Mouse (Mus musculus): ENCODE results near the gene Tsga10. TPM values are rescaled to one million over a fixed set of nuclear protein-coding genes. Genes with fewer than 3 reads are reported as not detected.
A peak's percentile ranks its signal among the peaks of the same experiment; 100 is the strongest.
"Not testable (repeated sequence)": the region's sequence is repeated elsewhere in the genome, so short reads cannot be mapped to it uniquely, and the experiment has no call there.

Gene Tsga10
- polyA plus RNA-seq, 1 experiment from 2014 or later: 1.0 TPM

DNA sequence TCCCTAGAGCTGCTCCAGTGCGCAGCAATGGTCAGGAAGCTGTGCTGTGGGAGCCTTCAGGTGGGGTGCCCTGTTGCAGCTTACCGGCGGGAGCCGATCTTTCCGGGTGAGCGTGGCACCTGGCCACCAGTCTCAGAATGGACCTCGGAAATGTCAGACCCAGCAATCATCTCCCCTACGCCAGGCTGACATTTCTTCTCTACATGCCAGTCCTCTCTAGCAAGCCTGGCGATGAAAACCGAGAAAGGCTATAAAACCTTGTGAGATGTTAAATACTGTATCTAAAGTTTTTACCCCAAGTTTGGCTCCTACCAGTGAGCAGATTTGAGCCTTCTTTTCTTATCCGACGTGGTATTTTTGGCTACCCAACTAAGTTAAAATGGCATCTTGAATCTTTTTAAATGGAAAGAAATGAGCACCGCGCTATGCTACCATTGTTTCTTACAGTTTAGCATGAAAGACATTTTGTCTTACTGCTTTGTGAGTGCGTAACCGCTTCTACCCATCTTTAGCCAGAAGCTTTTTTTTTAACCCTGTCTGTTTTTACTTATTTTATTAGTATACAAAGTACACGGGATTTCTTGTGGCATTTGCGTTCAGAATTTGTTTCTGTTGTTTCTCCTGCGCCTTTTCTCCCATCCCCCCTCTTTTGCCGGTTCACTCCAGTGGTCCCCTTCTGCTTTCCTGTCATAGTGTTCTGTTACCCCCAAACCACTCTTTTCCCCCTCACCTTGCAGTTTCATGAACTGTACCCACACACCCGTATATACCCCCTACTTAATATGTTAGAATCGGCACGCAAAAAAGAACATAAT lies 621 bp downstream of the Tsga10 start:
- peak overlapping the region; percentile 91 for H3K4me2 ChIP-seq (ENCODE audit: low read depth, low read length)
- H3K27ac ChIP-seq (ENCODE audit: low read depth): peak overlapping the region; percentile 78
- H3K9me3 ChIP-seq (ENCODE audit: low read length): no peaks in the 10 kb centered on the region
- peaks cover 7% of the 10 kb centered on the region for H3K4me1 ChIP-seq (ENCODE audit: insufficient read depth)
- no peaks in the 10 kb centered on the region for H3K36me3 ChIP-seq (replicated peaks; ENCODE audit: insufficient read depth, low read length)
- peak overlapping the region; percentile 75 for H3K9ac ChIP-seq (replicated peaks)
- H3K4me3 ChIP-seq (ENCODE audit: low read depth, low read length): peak overlapping the region; percentile 67
- DNase-seq: no peak
- 10% methylated on average over 23 of the region's 23 CpGs for WGBS (ENCODE audit: insufficient replicate concordance)
- no peaks in the 10 kb centered on the region for H3K27me3 ChIP-seq (ENCODE audit: insufficient read depth, low read length)
- ATAC-seq: no peak
- TF ChIP-seq CTCF (IDR thresholded peaks at IDR 0.05; ENCODE audit: low read depth): no peak
- TF ChIP-seq EP300 (IDR thresholded peaks at IDR 0.05; ENCODE audit: low read depth): no peak

DNA sequence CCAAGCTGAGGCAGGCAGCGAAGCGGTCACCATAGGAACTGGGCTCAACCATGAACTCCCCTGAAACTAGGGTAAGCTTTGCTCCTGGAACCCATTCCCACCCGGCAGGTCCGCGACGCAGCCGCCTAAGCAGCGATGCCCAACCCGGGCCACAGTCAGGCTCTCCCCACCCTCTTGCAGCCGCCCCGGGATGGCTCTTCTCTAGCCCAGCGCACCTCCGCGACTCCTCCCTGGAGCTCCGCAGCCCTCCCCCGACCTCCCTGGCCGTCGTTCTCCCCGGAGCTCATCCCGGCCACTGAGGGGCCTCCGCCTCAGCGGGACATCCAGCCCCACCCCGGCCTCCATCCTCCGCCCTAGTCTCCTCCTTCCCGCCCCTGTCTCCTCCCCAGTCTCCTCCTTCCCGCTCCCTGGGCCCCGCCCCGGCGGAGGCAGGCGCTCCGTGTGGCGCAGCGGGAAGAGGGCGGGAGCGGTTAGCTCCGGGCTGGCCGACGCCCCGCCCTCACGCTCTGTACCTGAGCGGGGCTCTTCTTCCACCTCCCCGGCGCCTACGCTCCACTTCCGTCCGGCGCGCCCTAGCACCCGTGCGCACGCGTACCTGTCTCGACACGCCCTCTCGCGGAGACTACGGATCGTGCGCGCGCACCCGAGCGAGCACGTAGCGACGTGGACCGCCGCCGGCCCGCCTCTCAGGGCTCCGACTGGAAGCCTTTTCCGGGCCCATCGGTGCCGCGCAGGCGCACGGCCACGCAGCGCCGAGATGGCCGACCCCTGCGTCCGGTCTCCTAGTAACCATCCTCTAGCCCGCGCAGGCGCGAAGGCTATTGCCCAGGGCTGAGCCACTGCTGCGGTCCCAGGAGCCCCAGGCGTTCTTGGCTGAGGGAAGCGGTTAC lies 1.5 kb downstream of the Tsga10 start:
- no peak for TF ChIP-seq EP300 (IDR thresholded peaks at IDR 0.05; ENCODE audit: low read depth)
- peak; percentile 69 for TF ChIP-seq CTCF (IDR thresholded peaks at IDR 0.05; ENCODE audit: low read depth)
- under 1% methylated on average over 85 of the region's 90 CpGs for WGBS (ENCODE audit: insufficient replicate concordance)
- Histone ChIP-seq H3K4me3 (ENCODE audit: low read depth, low read length) (peak overlapping the region; percentile 67), H3K4me1 (ENCODE audit: insufficient read depth) (peaks cover 7% of the 10 kb centered on the region), H3K36me3 (replicated peaks; ENCODE audit: insufficient read depth, low read length) (no peaks in the 10 kb centered on the region), H3K9ac (replicated peaks) (peak overlapping the region; percentile 75), H3K4me2 (ENCODE audit: low read depth, low read length) (peak overlapping the region; percentile 91), H3K9me3 (ENCODE audit: low read length) (no peaks in the 10 kb centered on the region), H3K27me3 (ENCODE audit: insufficient read depth, low read length) (no peaks in the 10 kb centered on the region), H3K27ac (ENCODE audit: low read depth) (peak overlapping the region; percentile 78)
- DNase-seq: peak; percentile 100
- peak; percentile 96 for ATAC-seq

DNA sequence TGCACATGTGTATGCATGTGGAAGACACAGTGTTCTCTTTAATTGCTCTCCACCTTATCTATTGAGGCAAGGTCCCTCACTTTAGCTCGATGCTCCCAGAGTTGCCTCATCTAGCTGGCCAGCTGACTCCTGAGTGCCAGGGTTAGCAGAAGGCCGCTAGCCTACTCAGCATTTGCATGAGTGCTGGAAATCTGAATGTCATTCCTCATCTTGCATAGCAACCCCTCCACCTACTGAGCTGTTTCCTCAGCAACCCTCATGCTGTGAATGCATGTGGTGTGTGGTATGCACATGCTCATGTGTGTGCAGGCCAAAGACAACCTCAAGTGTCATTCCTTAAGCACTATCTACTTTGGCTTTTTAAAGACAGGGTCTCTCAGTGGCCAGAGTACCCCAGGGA lies 15.5 kb downstream of the Tsga10 start:
- no peak for TF ChIP-seq EP300 (IDR thresholded peaks at IDR 0.05; ENCODE audit: low read depth)
- TF ChIP-seq CTCF (IDR thresholded peaks at IDR 0.05; ENCODE audit: low read depth): no peak
- Histone ChIP-seq H3K4me1 (ENCODE audit: insufficient read depth) (no peaks in the 10 kb centered on the region), H3K4me2 (ENCODE audit: low read depth, low read length) (no peak overlapping the region), H3K4me3 (ENCODE audit: low read depth, low read length) (no peak overlapping the region), H3K27me3 (ENCODE audit: insufficient read depth, low read length) (no peaks in the 10 kb centered on the region), H3K9ac (replicated peaks) (no peak overlapping the region), H3K36me3 (replicated peaks; ENCODE audit: insufficient read depth, low read length) (no peaks in the 10 kb centered on the region), H3K9me3 (ENCODE audit: low read length) (no peaks in the 10 kb centered on the region), H3K27ac (ENCODE audit: low read depth) (no peak overlapping the region)
- ATAC-seq (no peak), DNase-seq (no peak)
- WGBS (ENCODE audit: insufficient replicate concordance): 54% methylated on average over 2 of the region's 2 CpGs

DNA sequence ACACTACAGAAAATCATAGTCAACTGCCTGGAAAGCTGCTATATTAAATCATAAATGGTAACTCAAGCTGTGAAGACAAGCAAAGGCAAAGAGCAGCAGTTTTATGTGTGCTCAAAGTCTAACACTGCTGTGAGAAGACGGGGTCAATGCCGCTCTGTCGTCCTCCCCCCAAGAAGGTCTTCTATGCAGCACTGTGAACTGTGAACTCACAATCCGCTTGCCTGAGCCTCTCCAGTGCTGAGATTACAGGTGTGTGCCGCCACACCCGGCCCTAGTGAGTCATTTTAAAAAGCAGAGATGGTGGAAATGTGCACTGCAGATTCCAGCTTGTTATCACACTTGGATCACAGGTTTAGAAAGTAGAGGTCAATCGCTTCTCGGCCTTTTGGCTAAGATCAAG lies 19.4 kb downstream of the Tsga10 start:
- Histone ChIP-seq H3K4me3 (ENCODE audit: low read depth, low read length) (no peak overlapping the region), H3K9ac (replicated peaks) (no peak overlapping the region), H3K27ac (ENCODE audit: low read depth) (no peak overlapping the region), H3K27me3 (ENCODE audit: insufficient read depth, low read length) (no peaks in the 10 kb centered on the region), H3K4me1 (ENCODE audit: insufficient read depth) (no peaks in the 10 kb centered on the region), H3K9me3 (ENCODE audit: low read length) (no peaks in the 10 kb centered on the region), H3K4me2 (ENCODE audit: low read depth, low read length) (no peak overlapping the region), H3K36me3 (replicated peaks; ENCODE audit: insufficient read depth, low read length) (no peaks in the 10 kb centered on the region)
- WGBS (ENCODE audit: insufficient replicate concordance): 76% methylated on average over 8 of the region's 8 CpGs
- ATAC-seq (no peak), DNase-seq (no peak)
- TF ChIP-seq EP300 (IDR thresholded peaks at IDR 0.05; ENCODE audit: low read depth) (no peak), CTCF (IDR thresholded peaks at IDR 0.05; ENCODE audit: low read depth) (no peak)

DNA sequence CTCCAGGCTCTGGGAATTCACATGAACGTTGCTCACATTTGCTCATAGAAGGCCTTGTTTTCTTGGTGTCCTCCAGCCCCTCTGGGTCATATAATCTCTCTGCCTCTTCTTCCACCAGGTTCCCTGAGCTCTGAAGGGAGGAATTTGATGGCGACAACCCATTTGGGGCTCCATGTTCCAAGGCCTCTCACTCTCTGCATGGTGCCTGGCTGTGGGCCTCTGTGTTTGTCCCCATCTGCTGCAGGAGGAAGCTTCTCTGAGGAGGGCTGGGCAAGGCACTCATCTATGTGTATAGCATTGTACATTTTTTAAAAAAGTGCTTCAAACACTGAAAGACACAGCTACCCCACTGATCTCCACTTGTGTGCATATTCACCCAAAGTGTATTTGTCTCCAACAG lies 34.5 kb downstream of the Tsga10 start:
- H3K9ac ChIP-seq (replicated peaks): no peak overlapping the region
- DNase-seq (no peak), ATAC-seq (no peak)
- no peaks in the 10 kb centered on the region for H3K36me3 ChIP-seq (replicated peaks; ENCODE audit: insufficient read depth, low read length)
- no peak overlapping the region for H3K4me2 ChIP-seq (ENCODE audit: low read depth, low read length)
- no peaks in the 10 kb centered on the region for H3K9me3 ChIP-seq (ENCODE audit: low read length)
- no peaks in the 10 kb centered on the region for H3K27me3 ChIP-seq (ENCODE audit: insufficient read depth, low read length)
- TF ChIP-seq CTCF (IDR thresholded peaks at IDR 0.05; ENCODE audit: low read depth): no peak
- TF ChIP-seq EP300 (IDR thresholded peaks at IDR 0.05; ENCODE audit: low read depth): no peak
- no peak overlapping the region for H3K4me3 ChIP-seq (ENCODE audit: low read depth, low read length)
- no peak overlapping the region for H3K27ac ChIP-seq (ENCODE audit: low read depth)
- WGBS (ENCODE audit: insufficient replicate concordance): 76% methylated on average over 2 of the region's 2 CpGs
- no peaks in the 10 kb centered on the region for H3K4me1 ChIP-seq (ENCODE audit: insufficient read depth)

DNA sequence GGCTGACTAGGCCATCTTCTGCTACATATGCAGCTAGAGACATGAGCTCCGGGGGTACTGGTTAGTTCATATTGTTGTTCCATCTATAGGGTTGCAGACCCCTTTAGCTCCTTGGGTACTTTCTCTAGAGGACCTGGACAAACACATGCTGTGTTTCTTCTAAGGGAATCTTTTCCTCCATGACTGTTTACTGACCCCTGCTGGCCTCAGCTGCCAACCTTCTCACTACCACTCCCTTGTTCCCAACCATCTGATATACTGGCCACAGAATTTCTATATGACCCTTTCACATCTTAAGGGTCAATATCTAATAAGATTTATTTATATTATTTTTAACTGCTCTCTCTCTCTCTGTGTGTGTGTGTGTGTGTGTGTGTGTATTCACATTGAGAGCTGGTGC lies 63.9 kb downstream of the Tsga10 start:
- not testable (repeated sequence) for H3K4me2 ChIP-seq (ENCODE audit: low read depth, low read length); H3K4me1 ChIP-seq (ENCODE audit: insufficient read depth); H3K9ac ChIP-seq (replicated peaks); ATAC-seq; H3K9me3 ChIP-seq (ENCODE audit: low read length); H3K27ac ChIP-seq (ENCODE audit: low read depth); H3K4me3 ChIP-seq (ENCODE audit: low read depth, low read length); DNase-seq; H3K27me3 ChIP-seq (ENCODE audit: insufficient read depth, low read length); H3K36me3 ChIP-seq (replicated peaks; ENCODE audit: insufficient read depth, low read length)
- peak; percentile 35; the same call in 1 of the 2 replicates for TF ChIP-seq CTCF (IDR thresholded peaks at IDR 0.05; ENCODE audit: low read depth)
- WGBS (ENCODE audit: insufficient replicate concordance): 62% methylated on average over 1 of the region's 1 CpGs
